Mouse (Mus musculus) kidney, adult 2 months (tissue): Measurements from ENCODE around the gene Ccn1.

Source experiments
- CTCF ChIP-seq: fragments of 200-500 bp; conservative IDR thresholded peaks from 2 replicates; pipeline ENCODE4 v1.5.1; 2011; ENCODE audit warnings: low read depth, mild to moderate bottlenecking, control low read depth, low read length, moderate library complexity, mixed read lengths; ENCODE audit not compliant: insufficient read depth, insufficient read length
- POLR2A ChIP-seq: fragments of 200-500 bp; IDR thresholded peaks from one replicate; pipeline ENCODE4 v1.6.1; 2011; ENCODE audit warnings: low read depth, low read length, control low read depth

GRCm38 (mm10) chr3:145608320-145608719 is 41.5 kb downstream of the Ccn1 start:
- no peak for TF ChIP-seq CTCF
- no peak for TF ChIP-seq POLR2A
